Mouse (Mus musculus) hindlimb bud, embryonic 11.5 days (tissue): ENCODE results near the gene Icam5.

Experiments used
- DNase-seq: peaks from one replicate; pipeline ENCODE4 v3.0.0-alpha.2; 2012; ENCODE audit warnings: low read depth, low spot score; ENCODE audit errors: extremely low spot score

Icam5 gene

GRCm38 (mm10) chr9:21012368-21012767 lies 19.5 kb upstream of the Icam5 start:
- DNase-seq = no peak

- DNase-seq = no peak
Measured at GRCm38 (mm10) chr9:21014691-21015570, 16.9 kb upstream of the Icam5 start.

GRCm38 (mm10) chr9:21015571-21016130 lies 16.2 kb upstream of the Icam5 start, which contains the start of gene Icam1:
Gene Icam1, plus strand, starts transcription at chr9:21015985.
- DNase-seq = no peak

GRCm38 (mm10) chr9:21016331-21017176 lies 15.3 kb upstream of the Icam5 start:
- no peak for DNase-seq

GRCm38 (mm10) chr9:21017177-21017575 lies 14.7 kb upstream of the Icam5 start:
- DNase-seq = no peak

GRCm38 (mm10) chr9:21018600-21018999 lies 13.3 kb upstream of the Icam5 start:
- DNase-seq = no peak

GRCm38 (mm10) chr9:21021363-21021762 lies 10.5 kb upstream of the Icam5 start:
- no peak for DNase-seq

GRCm38 (mm10) chr9:21022288-21022687 lies 9.6 kb upstream of the Icam5 start:
- DNase-seq = no peak

- no peak for DNase-seq
Measured at GRCm38 (mm10) chr9:21022726-21023125, 9.1 kb upstream of the Icam5 start.

GRCm38 (mm10) chr9:21025258-21025810 lies 6.5 kb upstream of the Icam5 start:
- no peak for DNase-seq

GRCm38 (mm10) chr9:21026849-21027248 lies 5.0 kb upstream of the Icam5 start:
- no peak for DNase-seq

- no peak for DNase-seq
Measured at GRCm38 (mm10) chr9:21027774-21028290, 4.0 kb upstream of the Icam5 start.

- DNase-seq = no peak
Measured at GRCm38 (mm10) chr9:21028560-21029110, 3.2 kb upstream of the Icam5 start.

- no peak for DNase-seq
Measured at GRCm38 (mm10) chr9:21029291-21030054, 2.4 kb upstream of the Icam5 start, which contains the start of gene Icam4. Gene Icam4, plus strand, starts transcription at chr9:21029373.

- DNase-seq = no peak
Measured at GRCm38 (mm10) chr9:21030055-21030600, 1.7 kb upstream of the Icam5 start.

- peak; percentile 66 for DNase-seq
Measured at GRCm38 (mm10) chr9:21030781-21031250, 1.1 kb upstream of the Icam5 start.

GRCm38 (mm10) chr9:21031251-21031895 lies 500 bp upstream of the Icam5 start:
- DNase-seq = no peak

GRCm38 (mm10) chr9:21032491-21032890 lies 618 bp downstream of the Icam5 start:
- DNase-seq = no peak

GRCm38 (mm10) chr9:21033136-21033535 lies 1.3 kb downstream of the Icam5 start:
- no peak for DNase-seq
